Mouse (Mus musculus) G1E (cell line): ENCODE results near the gene Akr1c19. TPM values are rescaled to one million over a fixed set of nuclear protein-coding genes. Genes with fewer than 3 reads are reported as not detected.
"Not testable (repeated sequence)": the region's sequence is repeated elsewhere in the genome, so short reads cannot be mapped to it uniquely, and the experiment has no call there.

Experiments used
- ATAC-seq: 2 replicates; pipeline ENCODE4 v1.8.0; 2016; ENCODE audit warnings: mild to moderate bottlenecking; ENCODE audit not compliant: insufficient number of reproducible peaks, poor library complexity, low FRiP score, severe bottlenecking; ENCODE audit errors: extremely low read depth
- DNase-seq: peaks from one replicate; pipeline ENCODE4 v3.0.0; 2012; ENCODE audit warnings: low spot score
- H3K27me3 ChIP-seq: 2 replicates; pipeline ENCODE4 v1.6.1; 2012; ENCODE audit warnings: mild to moderate bottlenecking, low read length, inconsistent platforms; ENCODE audit not compliant: insufficient read depth
- H3K36me3 ChIP-seq: replicated peaks from 2 replicates; pipeline ENCODE3; 2012; ENCODE audit warnings: mild to moderate bottlenecking, inconsistent platforms
- H3K4me1 ChIP-seq: 2 replicates; pipeline ENCODE4 v1.6.1; 2012; ENCODE audit warnings: low read depth, low read length, inconsistent platforms, mixed read lengths; ENCODE audit not compliant: insufficient read depth
- H3K4me3 ChIP-seq: 2 replicates; pipeline ENCODE4 v1.5.1; 2012; ENCODE audit warnings: low read depth, mild to moderate bottlenecking, inconsistent platforms, low read length, moderate library complexity, mixed read lengths
- H3K9me3 ChIP-seq: replicated peaks from 2 replicates; pipeline ENCODE4 v1.6.1; 2012; ENCODE audit warnings: inconsistent platforms
- CTCF ChIP-seq: IDR thresholded peaks from 2 replicates; pipeline ENCODE4 v1.5.1; 2012; ENCODE audit warnings: low read depth, low read length, inconsistent platforms, mixed read lengths
- GATA1 ChIP-seq: IDR thresholded peaks from 2 replicates; pipeline ENCODE4 v1.6.1; 2012; ENCODE audit warnings: borderline replicate concordance, low read length, inconsistent platforms, mixed read lengths
- GATA2 ChIP-seq: IDR thresholded peaks from 2 replicates; pipeline ENCODE4 v1.6.1; 2012; ENCODE audit warnings: low read depth, low read length, inconsistent platforms, borderline replicate concordance
- POLR2AphosphoS5 ChIP-seq: IDR thresholded peaks from 2 replicates; pipeline ENCODE4 v1.6.1; 2012; ENCODE audit warnings: low read depth, low read length, inconsistent platforms; ENCODE audit not compliant: insufficient replicate concordance
- TAL1 ChIP-seq: conservative IDR thresholded peaks from 2 replicates; pipeline ENCODE4 v1.6.1; 2012; ENCODE audit warnings: low read depth, low read length, inconsistent platforms, mixed read lengths
- polyA plus RNA-seq: library from polyadenylated mRNA; stranded (reverse); fragments of >175 nt; gene quantifications from 2 replicates; pipeline ENCODE4 v1.2.3, GENCODE M21; 2012
- total RNA-seq, 2 experiments: library from RNA; stranded (forward) in 1 of 2; stranded (reverse) in 1 of 2; fragments of 200-1000 nt in 1 of 2; fragments of >200 nt in 1 of 2; fragmentation: Nextera tagmentation in 1 of 2; gene quantifications; 2 replicates each; pipeline ENCODE4 v1.2.3; 2014 to 2017

Akr1c19 gene
- total RNA-seq (2014; fragmentation: Nextera tagmentation) (not detected in 2 replicates), total RNA-seq (2017) (0.11 and 0.70 TPM in 2 replicates), polyA plus RNA-seq (not detected in 2 replicates)

- Histone ChIP-seq H3K36me3 (no peaks in the 10 kb centered on the region), H3K9me3 (no peaks in the 10 kb centered on the region), H3K27me3 (no peaks in the 10 kb centered on the region), H3K4me1 (peaks cover 14% of the 10 kb centered on the region), H3K4me3 (no peak within 1 kb of the TSS)
- DNase-seq (no peak), ATAC-seq (no peak)
- no peak for TF ChIP-seq CTCF
- no peak for TF ChIP-seq POLR2AphosphoS5
- TF ChIP-seq GATA2 = no peak
- no peak for TF ChIP-seq TAL1
- TF ChIP-seq GATA1 = no peak
Measured at GRCm38 (mm10) chr13:4228441-4228840, at the start of gene Akr1c19. Gene Akr1c19 (plus strand): TSS chr13:4228700.

- not testable (repeated sequence) for H3K27me3 ChIP-seq, H3K4me1 ChIP-seq, H3K36me3 ChIP-seq, ATAC-seq, H3K4me3 ChIP-seq, DNase-seq, H3K9me3 ChIP-seq
Measured at GRCm38 (mm10) chr13:4181321-4181720, 47.2 kb upstream of the Akr1c19 start.

DNA sequence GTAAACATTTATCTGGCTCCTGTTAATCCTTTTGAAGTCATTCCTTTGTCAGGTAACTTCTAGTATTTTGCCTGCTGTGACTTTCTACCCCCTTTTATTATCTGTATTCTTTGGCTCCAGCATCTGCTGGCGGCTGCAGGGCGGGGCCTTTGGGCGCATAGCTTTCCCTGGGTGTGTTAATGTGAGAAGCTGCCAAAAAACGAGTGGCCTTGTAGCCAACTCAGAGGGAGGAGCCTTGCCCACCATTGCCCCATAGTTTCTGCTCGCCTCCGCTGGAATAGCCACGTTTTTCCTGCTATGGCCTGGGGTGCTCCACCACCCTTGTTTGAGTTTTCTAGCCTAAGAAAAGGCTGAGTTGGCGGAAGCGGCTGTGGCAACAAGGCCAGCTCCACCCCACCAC, 45.4 kb upstream of the Akr1c19 start:
- Histone ChIP-seq H3K36me3 (no peaks in the 10 kb centered on the region), H3K4me1 (peaks cover 12% of the 10 kb centered on the region), H3K4me3 (no peak overlapping the region), H3K27me3 (no peaks in the 10 kb centered on the region), H3K9me3 (peaks cover 8% of the 10 kb centered on the region)
- TF ChIP-seq TAL1 = no peak
- TF ChIP-seq GATA1 = no peak
- TF ChIP-seq CTCF = no peak
- no peak for TF ChIP-seq GATA2
- TF ChIP-seq POLR2AphosphoS5 = no peak
- ATAC-seq (no peak), DNase-seq (no peak)

DNA sequence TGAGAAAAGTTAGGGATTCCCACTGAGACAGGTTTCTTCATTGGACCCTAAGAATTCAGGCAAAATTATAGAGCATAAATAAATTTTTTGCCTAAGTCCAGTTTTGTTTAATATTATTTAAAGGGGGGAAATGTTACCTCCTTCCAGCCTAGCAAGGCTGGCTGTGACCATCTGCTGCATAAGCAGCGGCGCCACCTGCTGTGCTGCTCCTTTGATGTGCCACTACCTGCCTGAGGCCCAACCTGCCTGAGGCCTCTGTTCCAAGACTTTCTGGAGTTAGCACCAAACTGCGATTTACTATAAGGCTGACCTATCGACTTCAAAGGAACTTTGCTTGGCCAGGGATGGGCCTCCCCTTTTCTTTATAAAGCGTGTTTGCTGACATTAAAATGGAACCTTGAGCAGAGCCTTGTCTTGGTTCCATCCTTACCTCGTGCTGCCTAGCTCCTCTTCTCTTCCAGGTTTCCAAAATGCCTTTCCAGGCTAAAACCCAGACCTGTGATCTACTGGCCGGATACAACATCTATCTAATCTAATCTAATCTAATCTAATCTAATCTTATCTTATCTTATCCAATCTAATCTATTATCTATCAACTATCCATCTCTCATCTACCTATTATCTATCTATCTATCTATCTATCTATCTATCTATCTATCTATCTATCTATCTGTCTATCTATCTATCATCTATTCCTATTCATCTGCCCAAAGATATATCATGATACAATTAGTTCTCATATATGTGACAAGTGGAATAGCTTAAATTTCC, 41.7 kb upstream of the Akr1c19 start:
- not testable (repeated sequence) for H3K27me3 ChIP-seq, H3K9me3 ChIP-seq, H3K36me3 ChIP-seq, DNase-seq, ATAC-seq, H3K4me3 ChIP-seq
- H3K4me1 ChIP-seq = peaks cover 33% of the 10 kb centered on the region

DNA sequence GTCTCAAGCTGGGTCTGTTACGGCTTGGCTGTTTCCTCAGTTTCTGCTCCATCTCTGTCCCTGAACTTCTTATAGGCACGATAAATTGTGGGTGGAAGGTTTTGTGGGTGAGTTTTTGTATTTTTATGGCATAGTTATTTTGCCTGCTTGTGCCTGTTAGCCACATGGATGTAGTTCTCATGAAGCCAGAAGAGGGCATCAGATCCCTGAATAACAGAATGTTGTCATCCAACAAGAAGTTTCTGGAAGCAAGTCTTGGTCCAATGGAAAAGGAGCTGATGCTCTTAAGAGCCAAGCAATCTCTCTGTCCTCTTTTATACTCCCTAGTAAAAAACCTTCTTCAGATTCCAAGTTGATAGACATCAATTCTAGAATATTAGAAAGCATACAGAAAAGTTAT, 40.3 kb upstream of the Akr1c19 start:
- TF ChIP-seq POLR2AphosphoS5 = no peak
- TF ChIP-seq TAL1 = no peak
- TF ChIP-seq CTCF = no peak
- TF ChIP-seq GATA2 = no peak
- TF ChIP-seq GATA1 = no peak
- Histone ChIP-seq H3K36me3 (no peaks in the 10 kb centered on the region), H3K9me3 (peaks cover 2% of the 10 kb centered on the region), H3K27me3 (no peaks in the 10 kb centered on the region), H3K4me1 (peaks cover 43% of the 10 kb centered on the region), H3K4me3 (no peak overlapping the region)
- DNase-seq (no peak), ATAC-seq (no peak)

DNA sequence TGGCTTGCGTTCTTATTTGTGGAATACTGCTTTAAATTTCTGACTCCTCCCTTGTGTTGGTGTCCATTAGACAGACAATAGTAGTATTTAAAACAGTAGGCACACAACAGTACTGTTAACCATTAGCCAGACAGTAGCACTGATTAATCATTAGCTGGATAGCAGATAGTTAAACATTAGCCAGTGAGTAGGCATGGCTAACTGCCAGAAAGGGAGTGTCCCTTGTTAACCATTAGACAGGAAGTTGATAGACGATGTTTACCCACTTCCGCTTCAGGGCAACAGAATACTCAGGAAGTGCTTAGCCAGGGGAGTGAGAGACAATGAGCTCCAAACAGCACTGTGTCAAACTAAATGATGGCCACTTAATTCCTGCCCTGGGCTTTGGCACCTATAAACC, 37.6 kb upstream of the Akr1c19 start, which contains the start of gene Akr1c13:
Gene Akr1c13 (plus strand): TSS at position 247 of the 400 bp plus-strand sequence.
- H3K4me3 ChIP-seq = peak within 1 kb of the TSS; percentile 69
- H3K4me1 ChIP-seq = peaks cover 44% of the 10 kb centered on the region
- H3K27me3 ChIP-seq = no peaks in the 10 kb centered on the region
- peak; percentile 93 for ATAC-seq
- H3K9me3 ChIP-seq = no peaks in the 10 kb centered on the region
- DNase-seq = no peak
- peaks cover 6% of the 10 kb centered on the region for H3K36me3 ChIP-seq
- TF ChIP-seq TAL1 = no peak
- TF ChIP-seq GATA2 = no peak
- TF ChIP-seq GATA1 = no peak
- no peak for TF ChIP-seq POLR2AphosphoS5
- no peak for TF ChIP-seq CTCF

DNA sequence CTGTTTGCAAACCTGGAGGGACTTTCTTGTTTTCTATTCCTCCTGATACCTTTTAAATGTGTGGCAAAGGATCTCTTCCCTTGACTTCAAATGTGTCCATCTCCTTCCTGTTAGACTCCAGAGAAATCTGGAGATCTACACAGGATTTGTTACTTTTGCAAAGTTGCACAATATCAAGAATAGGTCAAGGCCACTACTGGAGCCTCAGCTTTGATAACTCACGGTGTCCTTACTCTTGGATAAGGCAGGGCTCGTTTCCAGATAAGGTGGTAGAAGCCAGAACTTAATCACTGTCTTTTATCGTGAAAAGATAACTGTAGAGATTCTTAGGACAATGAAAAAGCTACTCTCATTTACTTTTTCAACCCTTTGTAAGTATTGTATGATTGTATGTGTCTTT, 36.0 kb upstream of the Akr1c19 start:
- H3K9me3 ChIP-seq = no peaks in the 10 kb centered on the region
- DNase-seq (no peak), ATAC-seq (no peak)
- peak overlapping the region; percentile 69 for H3K4me3 ChIP-seq
- H3K4me1 ChIP-seq = peaks cover 49% of the 10 kb centered on the region
- TF ChIP-seq GATA2 (no peak), CTCF (no peak), POLR2AphosphoS5 (no peak), TAL1 (no peak), GATA1 (no peak)
- no peaks in the 10 kb centered on the region for H3K27me3 ChIP-seq
- H3K36me3 ChIP-seq = peaks cover 21% of the 10 kb centered on the region
